Mouse (Mus musculus) heart, postnatal 4 days (tissue): ENCODE data around the gene Baiap2l1. TPM values are rescaled to one million over a fixed set of nuclear protein-coding genes. Genes with fewer than 3 reads are reported as not detected.

Source experiments
- DNase-seq: peaks from one replicate; pipeline ENCODE4 v3.0.0; 2021
- total RNA-seq, 2 experiments: library from RNA; stranded (reverse); gene quantifications; 2 replicates each; pipeline ENCODE4 v1.2.3; 2021

Gene Baiap2l1
- total RNA-seq, 2 experiments from 2014 or later: 13.6 to 15.5 TPM

- DNase-seq: no peak
These were observed 74.3 kb downstream of the Baiap2l1 start for GRCm38 (mm10) chr5:144283551-144284031.

- DNase-seq: no peak
These were observed 75.2 kb downstream of the Baiap2l1 start for GRCm38 (mm10) chr5:144282470-144283260.

GRCm38 (mm10) chr5:144279926-144280325 is 78.0 kb downstream of the Baiap2l1 start:
- no peak for DNase-seq

GRCm38 (mm10) chr5:144279081-144279541 is 78.8 kb downstream of the Baiap2l1 start:
- DNase-seq: no peak

- no peak for DNase-seq
These were observed 79.4 kb downstream of the Baiap2l1 start for GRCm38 (mm10) chr5:144278374-144278960.

GRCm38 (mm10) chr5:144276898-144277630 is 80.8 kb downstream of the Baiap2l1 start:
- no peak for DNase-seq

GRCm38 (mm10) chr5:144274904-144275303 is 83.0 kb downstream of the Baiap2l1 start:
- no peak for DNase-seq

GRCm38 (mm10) chr5:144271772-144272171 is 86.1 kb downstream of the Baiap2l1 start:
- no peak for DNase-seq

- peak; percentile 47 for DNase-seq
These were observed 86.8 kb downstream of the Baiap2l1 start for GRCm38 (mm10) chr5:144271118-144271517.

- DNase-seq: no peak
These were observed 87.5 kb downstream of the Baiap2l1 start for GRCm38 (mm10) chr5:144270420-144270819.

GRCm38 (mm10) chr5:144269926-144270325 is 88.0 kb downstream of the Baiap2l1 start:
- no peak for DNase-seq

- peak; percentile 76 for DNase-seq
These were observed 90.2 kb downstream of the Baiap2l1 start for GRCm38 (mm10) chr5:144267535-144268241.

GRCm38 (mm10) chr5:144263496-144263895 is 94.4 kb downstream of the Baiap2l1 start:
- no peak for DNase-seq

GRCm38 (mm10) chr5:144263082-144263481 is 94.8 kb downstream of the Baiap2l1 start:
- no peak for DNase-seq

- DNase-seq: no peak
These were observed 96.1 kb downstream of the Baiap2l1 start for GRCm38 (mm10) chr5:144261829-144262228.

- no peak for DNase-seq
These were observed 96.6 kb downstream of the Baiap2l1 start for GRCm38 (mm10) chr5:144261309-144261708.

- DNase-seq: no peak
These were observed 97.4 kb downstream of the Baiap2l1 start for GRCm38 (mm10) chr5:144260464-144260863.

GRCm38 (mm10) chr5:144259228-144259627 is 98.7 kb downstream of the Baiap2l1 start:
- no peak for DNase-seq

- DNase-seq: no peak
These were observed 99.2 kb downstream of the Baiap2l1 start for GRCm38 (mm10) chr5:144258687-144259086.

GRCm38 (mm10) chr5:144258131-144258611 is 99.7 kb downstream of the Baiap2l1 start:
- peak; percentile 87 for DNase-seq

GRCm38 (mm10) chr5:144257451-144258110 is 100.3 kb downstream of the Baiap2l1 start:
- DNase-seq: no peak

GRCm38 (mm10) chr5:144256888-144257287 is 101.0 kb downstream of the Baiap2l1 start:
- DNase-seq: no peak
